ENCODE assay signal across 24 mouse cellular contexts in the genomic region with DNA sequence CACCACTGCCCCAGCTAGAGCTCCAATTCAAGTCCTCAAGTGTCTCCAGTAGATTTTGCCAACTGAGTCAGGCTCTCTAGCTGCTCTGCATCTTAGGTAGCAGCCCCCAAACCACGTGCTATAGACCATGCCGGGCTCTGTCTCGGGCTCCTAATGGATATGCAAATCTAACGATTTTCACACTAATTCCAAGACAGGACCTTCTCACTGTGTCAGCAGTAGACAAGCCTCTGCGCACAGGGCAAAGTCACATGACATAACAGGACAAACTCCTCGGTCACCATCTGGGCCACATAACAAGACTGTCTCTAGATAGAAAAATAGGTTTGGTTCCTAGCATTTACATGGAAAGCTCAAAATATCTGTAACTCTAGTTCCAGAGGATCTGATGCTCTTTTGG. TPM values are rescaled to one million over a fixed set of nuclear protein-coding genes. Genes with fewer than 3 reads are reported as not detected.
DNase-seq lines count a peak whose midpoint lies in the region; ATAC-seq and TF ChIP-seq lines count a peak whose summit lies in the region.
"Had no signal": no experiment of that assay in that cellular context is flagged by ENCODE, and none has a peak within 500 bp of the region (broad histone marks: within the 10 kb centered on the region; RNA-seq: fewer than 3 reads in every experiment).

No protein-coding gene starts in this region.

- no peak for TF ChIP-seq CTCF in intestine, postnatal 0 days (IDR thresholded peaks at IDR 0.05; ENCODE audit: low read depth)
- no peak for TF ChIP-seq CTCF in brain, embryonic 14.5 days (IDR thresholded peaks at IDR 0.05; ENCODE audit: borderline replicate concordance, extremely low read depth, insufficient read depth, insufficient read length)

- TF ChIP-seq POLR2A in brain, embryonic 14.5 days (IDR thresholded peaks at IDR 0.05; ENCODE audit: borderline replicate concordance, extremely low read depth, insufficient read depth, insufficient read length, poor library complexity, severe bottlenecking) = no peak

- H3K4me1 ChIP-seq in forebrain, embryonic 13.5 days = peaks cover 93% of the 10 kb centered on the region
- H3K4me1 ChIP-seq in forebrain, embryonic 16.5 days (replicated peaks; ENCODE audit: control insufficient read depth, insufficient read depth, low read length) = peaks cover 82% of the 10 kb centered on the region
- peaks cover 12% of the 10 kb centered on the region; the same call in 1 of the 2 replicates for H3K4me1 ChIP-seq in intestine, postnatal 0 days (replicated peaks; ENCODE audit: control insufficient read depth, insufficient read depth, low read length)
- peaks cover 40% of the 10 kb centered on the region for H3K4me1 ChIP-seq in intestine, embryonic 15.5 days (replicated peaks)

- intact Hi-C loops in gastrocnemius, postnatal 36 days (cut with DNase I) = no loop called here

- DNase-seq in A20 (ENCODE audit: low read depth, low spot score) = peak; percentile 47
- peak; percentile 69 for DNase-seq in brain, embryonic 14.5 days (ENCODE audit: low read depth)
- no peak for DNase-seq in gastrocnemius, postnatal 36 days
- no peak for DNase-seq in thymus, postnatal 4 days
- DNase-seq: adrenal gland, adult 8-10 months; cerebellum, adult 2 months; gastrocnemius, postnatal 10 days; heart, adult 18-20 months; kidney, adult 2 months; lung, adult 18-20 months; lung, postnatal 10 days; thymus, adult 2 months had no signal

- no peak overlapping the region for H3K4me2 ChIP-seq in forebrain, embryonic 13.5 days
- H3K4me2 ChIP-seq in forebrain, embryonic 16.5 days (ENCODE audit: low read length) = no peak overlapping the region
- H3K4me2 ChIP-seq in intestine, postnatal 0 days (replicated peaks; ENCODE audit: low read depth) = no peak overlapping the region
- no peak overlapping the region for H3K4me2 ChIP-seq in intestine, embryonic 15.5 days (replicated peaks)
- H3K4me2 ChIP-seq: embryonic facial prominence, embryonic 15.5 days; limb, embryonic 12.5 days; liver, embryonic 11.5 days; neural tube, embryonic 15.5 days had no signal

- WGBS in forebrain, embryonic 13.5 days = 24% methylated on average over 6 of the region's 6 CpGs
- WGBS in forebrain, embryonic 16.5 days = 18% methylated on average over 6 of the region's 6 CpGs
- WGBS in intestine, postnatal 0 days = 62% methylated on average over 6 of the region's 6 CpGs
- 72% methylated on average over 6 of the region's 6 CpGs for WGBS in intestine, embryonic 15.5 days

- H3K36me3 ChIP-seq in forebrain, embryonic 13.5 days (ENCODE audit: poor library complexity, severe bottlenecking) = no peaks in the 10 kb centered on the region
- H3K36me3 ChIP-seq in forebrain, embryonic 16.5 days (ENCODE audit: control insufficient read depth, insufficient read depth) = no peaks in the 10 kb centered on the region
- no peaks in the 10 kb centered on the region for H3K36me3 ChIP-seq in intestine, postnatal 0 days (ENCODE audit: control insufficient read depth, insufficient read depth)
- no peaks in the 10 kb centered on the region for H3K36me3 ChIP-seq in intestine, embryonic 15.5 days
- H3K36me3 ChIP-seq: embryonic facial prominence, embryonic 15.5 days; G1E; limb, embryonic 12.5 days; neural tube, embryonic 15.5 days had no signal

- H3K9me3 ChIP-seq in forebrain, embryonic 13.5 days (replicated peaks) = no peaks in the 10 kb centered on the region
- H3K9me3 ChIP-seq in forebrain, embryonic 16.5 days (ENCODE audit: control insufficient read depth, low read length) = no peaks in the 10 kb centered on the region
- H3K9me3 ChIP-seq in intestine, postnatal 0 days (ENCODE audit: control insufficient read depth) = no peaks in the 10 kb centered on the region
- H3K9me3 ChIP-seq in intestine, embryonic 15.5 days = no peaks in the 10 kb centered on the region
- H3K9me3 ChIP-seq: embryonic facial prominence, embryonic 15.5 days; limb, embryonic 12.5 days; neural tube, embryonic 15.5 days had no signal

- H3K9ac ChIP-seq in forebrain, embryonic 13.5 days = no peak overlapping the region
- no peak overlapping the region for H3K9ac ChIP-seq in forebrain, embryonic 16.5 days (replicated peaks; ENCODE audit: low read depth, low read length)
- H3K9ac ChIP-seq in intestine, postnatal 0 days (ENCODE audit: low read depth, low read length) = no peak overlapping the region
- H3K9ac ChIP-seq in intestine, embryonic 15.5 days = no peak overlapping the region
- H3K9ac ChIP-seq: embryonic facial prominence, embryonic 15.5 days; limb, embryonic 12.5 days; neural tube, embryonic 15.5 days had no signal

- 0 out of 2 replicates have a peak overlapping the region, but pooled peaks have one; percentile 35 for H3K27ac ChIP-seq in forebrain, embryonic 13.5 days
- no peak overlapping the region for H3K27ac ChIP-seq in forebrain, embryonic 16.5 days (ENCODE audit: low read length)
- H3K27ac ChIP-seq in intestine, postnatal 0 days (ENCODE audit: low read depth, low read length) = no peak overlapping the region; the same call in 1 of the 2 replicates
- H3K27ac ChIP-seq in intestine, embryonic 15.5 days = no peak overlapping the region
- H3K27ac ChIP-seq: embryonic facial prominence, embryonic 15.5 days; kidney, postnatal 0 days; limb, embryonic 12.5 days; neural tube, embryonic 15.5 days; stomach, postnatal 0 days had no signal

- ATAC-seq in forebrain, embryonic 13.5 days = peak; percentile 31; the same call in 1 of the 2 replicates
- ATAC-seq in forebrain, embryonic 16.5 days = no peak
- ATAC-seq in intestine, postnatal 0 days = peak; percentile 39; the same call in 1 of the 2 replicates
- ATAC-seq in intestine, embryonic 15.5 days = no peak
- ATAC-seq: activated CD4-positive, CD25-positive, alpha-beta regulatory T cell, adult 4 months had no signal

- H3K4me3 ChIP-seq in forebrain, embryonic 13.5 days = no peak overlapping the region
- no peak overlapping the region for H3K4me3 ChIP-seq in forebrain, embryonic 16.5 days (replicated peaks; ENCODE audit: low read length)
- no peak overlapping the region for H3K4me3 ChIP-seq in intestine, postnatal 0 days (ENCODE audit: low read depth, low read length)
- no peak overlapping the region for H3K4me3 ChIP-seq in intestine, embryonic 15.5 days (replicated peaks)
- H3K4me3 ChIP-seq: embryonic facial prominence, embryonic 15.5 days; limb, embryonic 12.5 days; neural tube, embryonic 15.5 days had no signal

- 0 out of 2 replicates have a peak, but pooled peaks cover 3% of the 10 kb centered on the region for H3K27me3 ChIP-seq in forebrain, embryonic 13.5 days
- H3K27me3 ChIP-seq in forebrain, embryonic 16.5 days (replicated peaks; ENCODE audit: control insufficient read depth, insufficient read depth, low read length) = no peaks in the 10 kb centered on the region
- H3K27me3 ChIP-seq in intestine, postnatal 0 days (replicated peaks; ENCODE audit: control insufficient read depth, insufficient read depth, low read length) = no peaks in the 10 kb centered on the region
- H3K27me3 ChIP-seq in intestine, embryonic 15.5 days (replicated peaks) = no peaks in the 10 kb centered on the region
- H3K27me3 ChIP-seq: embryonic facial prominence, embryonic 15.5 days; limb, embryonic 12.5 days; neural tube, embryonic 15.5 days had no signal

RNA-seq across cellular contexts. Expression of gene Sipa1l2, which starts 40.6 kb away (rescaled TPM):
- 26.7 and 27.2 TPM in 2 replicates for polyA plus RNA-seq in forebrain, embryonic 13.5 days (2015; fragmentation: Nextera tagmentation; extraction: Ambion mirVana)
- 32.8 and 33.4 TPM in 2 replicates for polyA plus RNA-seq in forebrain, embryonic 16.5 days (2015; fragmentation: Nextera tagmentation; extraction: Ambion mirVana)
- polyA plus RNA-seq in intestine, postnatal 0 days (2015; fragmentation: Nextera tagmentation; extraction: Ambion mirVana) = 4.5 and 5.3 TPM in 2 replicates
- 7.4 and 7.6 TPM in 2 replicates for polyA plus RNA-seq in intestine, embryonic 15.5 days (2015; fragmentation: Nextera tagmentation; extraction: Ambion mirVana)
- 45.4 and 52.0 TPM in 2 replicates for polyA plus RNA-seq in brain, embryonic 14.5 days (2012; rRNA removed)
- 1 to 10 TPM; 4.9 to 5.2 TPM for total RNA-seq in gastrocnemius, postnatal 36 days (2021)
- polyA plus RNA-seq: G1E had no signal

Comparison
In these comparisons a context has a peak if more than half of its experiments do, and no peak if none do; other contexts are left out.
1. ATAC-seq: peak in forebrain, embryonic 13.5 days (single experiment) and intestine, postnatal 0 days (single experiment); none in forebrain, embryonic 16.5 days (single experiment) and intestine, embryonic 15.5 days (single experiment).
2. DNase-seq: peak in A20 (single experiment) and brain, embryonic 14.5 days (single experiment); none in gastrocnemius, postnatal 36 days (0 of 2) and thymus, postnatal 4 days (single experiment).